Mouse (Mus musculus) erythroblast, adult 5-6 weeks (primary cell): ENCODE measurements around the gene Ankrd33. TPM values are rescaled to one million over a fixed set of nuclear protein-coding genes. Genes with fewer than 3 reads are reported as not detected.

Experiments used
- ATAC-seq: replicated peaks from 2 replicates; pipeline ENCODE4 v1.8.0; 2016; ENCODE audit warnings: moderate number of reproducible peaks, mild to moderate bottlenecking, moderate TSS enrichment, inconsistent platforms; ENCODE audit not compliant: poor library complexity, low FRiP score, severe bottlenecking
- total RNA-seq, 2 experiments: library from RNA; stranded (forward) in 1 of 2; stranded (reverse) in 1 of 2; fragments of 150-400 nt in 1 of 2; fragments of 200-764, 138-1000 nt in 1 of 2; gene quantifications; 2 replicates each; pipeline versions ENCODE4 v1.2.3 to v1.2.4; 2015 to 2017; ENCODE audit warnings: low replicate concordance in 2 of 2

Gene Ankrd33
- not detected in 2 replicates for total RNA-seq (2015; ENCODE audit: low replicate concordance)
- not detected in 2 replicates for total RNA-seq (2017; ENCODE audit: low replicate concordance)

GRCm38 (mm10) chr15:101115511-101116110, at the start of gene Ankrd33:
TSS of gene Ankrd33 (plus strand) at chr15:101115755.
- ATAC-seq = no peak

DNA sequence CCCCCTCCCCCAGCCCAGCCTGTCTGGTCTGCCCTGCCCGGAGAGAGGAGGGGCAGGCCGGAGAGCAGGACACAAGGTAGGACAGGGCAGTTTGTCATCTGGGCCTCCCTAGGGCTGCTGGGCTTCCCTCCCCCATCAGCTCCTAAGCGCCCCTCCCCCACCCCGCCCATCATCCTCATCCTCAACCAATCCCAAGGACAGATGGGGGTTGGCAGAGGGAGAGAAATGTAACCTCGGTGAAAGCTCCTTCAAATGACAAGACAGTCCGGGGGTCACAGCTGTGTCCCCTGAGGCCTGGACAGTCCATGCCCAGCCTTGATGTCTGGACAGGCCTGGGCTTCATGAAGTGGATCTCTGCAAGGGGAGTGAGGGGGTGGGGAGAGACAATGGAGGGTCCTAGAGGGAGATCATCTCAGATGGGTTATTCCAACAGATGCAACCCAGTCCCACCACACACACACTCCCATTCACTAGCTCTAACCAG, 49.1 kb upstream of the Ankrd33 start:
- ATAC-seq = no peak

DNA sequence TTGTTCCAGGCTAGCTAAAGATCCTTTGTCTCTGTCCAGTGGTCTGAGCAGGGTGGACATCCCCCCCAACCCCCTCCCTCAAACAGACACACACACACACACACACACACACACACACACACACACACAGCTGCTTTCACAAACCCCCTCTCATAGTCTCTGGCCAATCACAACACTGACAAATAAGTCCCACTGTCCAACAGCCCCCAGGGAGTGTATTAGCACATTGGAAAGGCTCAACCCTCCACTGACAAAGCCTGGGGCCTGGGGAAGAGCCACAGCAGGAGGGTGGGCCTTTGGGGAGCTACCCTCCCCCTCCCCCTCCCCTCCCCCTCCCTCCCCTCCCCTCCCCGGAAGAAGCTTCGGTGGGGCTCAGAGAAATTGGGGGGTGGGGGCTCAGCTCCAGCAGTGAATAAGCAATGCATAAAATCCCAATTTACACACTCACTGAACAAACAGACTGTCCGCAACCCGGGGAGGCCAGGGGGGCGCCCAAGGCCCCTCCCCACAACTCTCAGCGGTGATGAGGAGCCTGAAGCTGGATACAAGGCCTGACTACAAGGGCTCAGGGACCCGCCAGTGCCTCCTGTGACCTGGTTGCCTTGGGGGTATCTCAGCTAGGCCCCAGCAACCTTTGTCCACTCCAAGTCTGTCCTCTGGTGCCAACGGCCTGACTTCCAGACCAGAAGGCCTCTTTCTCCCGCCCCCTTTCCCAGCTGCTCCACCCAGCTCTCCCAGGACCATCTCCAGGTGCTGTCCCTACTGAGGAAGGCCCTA, 48.4 kb upstream of the Ankrd33 start:
- no peak for ATAC-seq

GRCm38 (mm10) chr15:101068029-101068428, 47.5 kb upstream of the Ankrd33 start:
- no peak for ATAC-seq

- ATAC-seq = no peak
These were observed 46.9 kb upstream of the Ankrd33 start for GRCm38 (mm10) chr15:101068671-101069070.

- no peak for ATAC-seq
These were observed 45.8 kb upstream of the Ankrd33 start for GRCm38 (mm10) chr15:101069641-101070190.

- ATAC-seq = no peak
These were observed 44.8 kb upstream of the Ankrd33 start for GRCm38 (mm10) chr15:101070762-101071161.

DNA sequence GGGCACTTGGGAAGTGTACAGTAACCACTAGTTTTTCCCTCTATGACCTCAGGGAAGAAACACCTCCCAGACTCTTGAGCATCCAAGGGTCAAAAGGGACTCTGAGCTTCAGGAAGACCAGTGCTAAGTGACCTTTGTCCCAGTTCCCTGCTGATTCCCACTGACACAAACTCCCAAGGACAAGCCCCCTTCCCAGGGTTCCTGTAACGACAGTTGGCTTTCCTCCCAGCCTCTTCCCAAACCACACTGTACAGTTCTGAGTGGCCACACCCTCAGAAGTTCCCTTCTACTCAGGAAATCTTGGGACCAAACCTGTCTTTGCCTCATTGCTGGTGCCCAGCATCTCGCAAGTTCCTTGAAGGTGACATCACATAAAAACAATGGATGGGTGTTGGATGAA, 42.8 kb upstream of the Ankrd33 start:
- no peak for ATAC-seq

DNA sequence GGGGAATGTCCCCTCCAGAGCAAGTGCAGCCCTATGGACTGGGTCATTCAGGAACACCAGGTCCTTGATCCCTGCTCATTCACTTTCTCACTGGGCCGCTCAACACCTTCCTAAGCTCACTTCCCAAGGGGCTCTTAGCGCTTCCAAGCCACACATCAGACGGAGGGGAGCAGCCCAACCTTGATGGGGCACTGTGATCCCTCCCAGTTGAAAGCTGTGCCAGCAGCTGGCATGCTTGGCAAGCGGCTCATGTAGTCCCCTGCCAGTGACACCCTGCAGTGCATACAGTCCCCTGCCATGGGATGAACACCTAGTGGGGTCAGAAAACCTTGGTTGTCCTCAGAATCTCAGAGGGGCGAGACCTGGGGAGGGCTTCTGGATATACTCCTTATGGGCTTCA, 41.5 kb upstream of the Ankrd33 start:
- ATAC-seq = no peak

DNA sequence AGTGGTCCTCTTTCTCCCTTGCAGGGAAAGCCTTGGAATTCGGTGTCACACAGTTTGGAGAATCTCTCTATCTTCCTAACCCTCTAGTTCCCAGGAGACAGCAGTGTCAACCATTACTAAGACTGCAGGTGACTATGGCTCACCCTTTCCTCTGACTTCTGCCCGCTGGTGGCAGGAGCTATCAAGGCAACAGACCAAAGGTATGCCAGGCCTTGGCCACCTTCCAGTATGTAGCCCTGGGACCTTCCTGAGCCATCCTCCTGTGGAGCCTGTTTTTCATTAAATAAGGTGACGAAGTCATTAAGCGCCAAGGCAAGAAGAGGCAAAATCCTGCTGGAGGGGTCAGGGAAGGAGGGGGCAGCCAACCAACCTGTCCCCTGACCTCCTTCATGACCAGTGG, 40.4 kb upstream of the Ankrd33 start:
- ATAC-seq = no peak

- ATAC-seq = no peak
These were observed 39.9 kb upstream of the Ankrd33 start for GRCm38 (mm10) chr15:101075656-101076055.

- no peak for ATAC-seq
These were observed 39.2 kb upstream of the Ankrd33 start for GRCm38 (mm10) chr15:101076071-101077000.

DNA sequence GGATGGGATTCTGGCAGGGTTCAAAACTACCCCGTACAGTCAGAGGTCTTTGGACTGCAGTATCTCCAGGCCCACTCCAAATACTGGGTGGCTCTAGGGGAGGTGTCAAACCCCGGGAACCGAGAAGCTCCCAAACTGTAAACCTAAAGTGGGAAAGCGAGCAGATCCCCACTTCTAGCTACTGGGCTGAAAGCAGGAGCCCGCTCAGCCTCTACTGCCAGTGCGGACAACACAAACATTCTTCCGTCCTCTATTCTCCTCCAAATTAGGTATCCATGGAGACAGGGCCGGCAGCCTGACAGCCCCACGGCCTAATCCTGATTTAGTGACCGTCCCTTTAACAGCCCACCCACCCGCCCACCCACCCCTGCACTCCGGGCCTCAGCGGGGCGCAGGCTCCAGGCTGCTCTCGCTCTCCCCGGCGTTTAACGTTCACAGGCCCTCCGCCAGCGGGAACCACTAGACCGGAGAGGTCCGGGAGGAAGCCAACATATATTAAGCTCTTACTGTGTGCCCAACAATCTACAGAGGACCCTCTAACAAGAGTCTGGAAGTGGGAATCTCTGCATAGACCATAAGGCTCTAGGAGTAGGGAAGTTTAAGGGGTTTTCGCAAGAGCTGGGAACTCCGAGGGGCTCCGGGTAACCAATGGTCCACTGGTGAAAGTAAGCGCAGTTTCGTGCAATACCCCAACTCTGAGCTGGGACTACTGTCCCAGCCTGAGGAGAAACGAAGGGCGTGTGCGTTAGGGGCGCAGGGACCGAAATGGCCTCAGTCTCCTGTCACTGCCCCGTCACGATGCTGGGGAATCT, 38.3 kb upstream of the Ankrd33 start:
- no peak for ATAC-seq

DNA sequence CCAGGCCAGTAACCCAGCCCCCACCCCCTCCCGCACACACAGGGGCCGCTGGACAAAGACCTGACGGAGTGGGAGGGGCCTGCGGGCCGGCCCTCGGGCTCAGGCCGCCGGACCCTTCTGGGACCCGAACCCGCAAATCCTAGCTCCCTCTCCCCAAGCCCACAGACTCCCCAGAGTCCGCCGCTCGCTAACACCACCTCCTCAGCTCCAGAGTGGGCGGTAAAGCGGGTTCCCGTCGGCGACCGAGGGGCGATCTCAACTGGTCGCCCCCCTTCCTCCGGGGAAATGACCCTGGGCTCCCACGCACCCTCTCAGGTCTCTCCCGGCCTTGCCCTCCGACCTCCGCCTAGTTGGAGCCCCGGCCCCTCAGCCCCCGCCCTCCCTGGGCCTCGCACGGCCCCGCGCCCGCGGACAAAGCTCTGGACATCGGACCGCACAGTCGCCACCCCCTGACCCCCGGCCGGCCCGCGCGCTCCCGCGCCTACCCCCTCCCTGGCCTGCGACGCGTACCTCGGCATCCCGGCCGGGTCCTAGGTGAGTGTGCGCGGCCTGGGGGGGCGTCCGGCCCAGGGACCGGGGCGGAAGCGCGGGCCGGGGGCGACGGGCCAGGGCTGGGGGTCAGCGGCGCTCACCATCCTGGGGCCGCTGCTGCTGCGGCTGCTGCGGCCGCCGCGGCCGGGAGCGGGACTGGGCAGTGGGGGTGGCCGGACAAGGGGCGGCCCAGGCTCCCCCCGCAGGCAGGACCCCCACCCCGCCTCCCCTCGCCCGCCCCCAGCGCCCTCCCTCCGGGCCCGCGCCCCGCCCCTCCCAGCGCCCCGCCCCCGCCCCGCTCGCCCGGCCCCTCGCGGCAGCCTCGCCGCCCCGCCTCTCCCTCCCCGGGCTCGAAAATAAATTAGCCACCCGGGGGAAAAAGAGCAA, 37.5 kb upstream of the Ankrd33 start, which contains the start of gene Fignl2:
Gene Fignl2, minus strand, starts transcription at position 755 of the 918 bp plus-strand sequence.
- ATAC-seq = no peak

GRCm38 (mm10) chr15:101078731-101079156, 36.8 kb upstream of the Ankrd33 start:
- no peak for ATAC-seq

DNA sequence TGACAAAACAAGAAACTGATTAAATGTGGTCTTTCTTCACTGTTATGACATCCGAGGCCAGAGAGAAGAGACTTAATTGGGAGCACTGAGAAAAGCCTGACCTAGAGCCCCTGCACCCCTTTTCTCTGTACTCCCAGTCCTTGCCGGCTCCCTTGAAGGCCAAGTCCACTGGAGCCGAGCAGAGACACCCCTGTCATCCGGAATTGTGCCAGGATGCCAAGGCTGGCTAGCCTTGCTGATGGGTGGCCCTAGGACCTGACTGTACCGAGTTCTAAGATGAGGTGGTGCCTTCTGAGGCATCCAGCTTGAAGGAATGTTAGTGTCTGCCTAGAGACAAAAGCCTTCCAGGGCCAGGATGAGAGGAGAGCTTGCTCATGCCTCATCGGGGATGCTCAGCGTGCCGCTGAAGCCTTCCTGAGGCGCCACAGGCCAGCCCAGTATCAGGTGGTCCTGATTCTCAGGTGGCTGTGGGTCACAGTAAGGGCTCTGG, 35.5 kb upstream of the Ankrd33 start:
- no peak for ATAC-seq

DNA sequence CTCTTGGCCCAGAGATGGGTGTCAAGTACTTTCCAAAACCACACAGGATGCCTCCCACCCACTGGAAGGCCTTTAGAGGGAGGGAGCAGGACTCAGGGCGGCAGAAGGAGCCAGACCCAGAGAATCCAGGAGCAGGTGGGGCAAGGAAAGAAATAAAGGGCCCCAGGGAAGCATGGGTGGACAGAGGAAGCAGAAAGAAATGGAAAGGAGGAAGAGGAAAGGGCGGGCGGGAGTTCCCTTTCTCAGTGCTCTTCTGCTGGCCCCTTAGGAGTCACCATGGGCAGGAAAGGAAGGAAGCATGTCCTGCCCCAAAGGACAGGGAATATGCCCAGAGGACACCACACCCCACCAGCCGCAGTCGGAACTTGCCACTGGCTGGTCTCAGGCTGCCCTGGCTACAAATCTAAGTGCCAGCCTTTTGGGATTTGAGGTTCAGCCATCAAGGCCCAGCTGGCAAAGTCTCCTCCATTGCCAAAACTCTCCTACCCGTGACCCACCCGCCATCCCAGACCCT, 34.5 kb upstream of the Ankrd33 start:
- ATAC-seq = no peak

DNA sequence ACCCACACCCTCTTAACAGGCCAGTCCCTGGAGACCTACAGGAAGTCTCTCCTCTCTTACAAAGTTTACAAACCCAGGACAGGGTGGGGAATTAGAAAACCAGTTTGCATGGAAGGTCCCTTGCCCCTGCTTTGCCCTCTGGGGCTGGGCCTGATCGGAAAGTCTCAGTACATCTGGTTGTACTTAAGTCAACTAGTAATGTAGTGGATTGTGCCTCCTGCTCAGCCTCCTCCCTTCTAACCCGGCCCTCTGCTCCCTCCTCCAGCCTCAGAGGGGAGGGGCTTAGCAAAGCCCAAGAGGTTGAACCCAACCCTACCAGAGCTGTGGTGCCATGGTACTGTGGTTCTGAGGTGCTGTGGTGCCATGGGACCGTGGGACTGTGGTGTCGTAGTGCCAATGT, 33.3 kb upstream of the Ankrd33 start:
- ATAC-seq = no peak
